Comparison of ENCODE assay signal across 13 mouse cellular contexts in the genomic region with DNA sequence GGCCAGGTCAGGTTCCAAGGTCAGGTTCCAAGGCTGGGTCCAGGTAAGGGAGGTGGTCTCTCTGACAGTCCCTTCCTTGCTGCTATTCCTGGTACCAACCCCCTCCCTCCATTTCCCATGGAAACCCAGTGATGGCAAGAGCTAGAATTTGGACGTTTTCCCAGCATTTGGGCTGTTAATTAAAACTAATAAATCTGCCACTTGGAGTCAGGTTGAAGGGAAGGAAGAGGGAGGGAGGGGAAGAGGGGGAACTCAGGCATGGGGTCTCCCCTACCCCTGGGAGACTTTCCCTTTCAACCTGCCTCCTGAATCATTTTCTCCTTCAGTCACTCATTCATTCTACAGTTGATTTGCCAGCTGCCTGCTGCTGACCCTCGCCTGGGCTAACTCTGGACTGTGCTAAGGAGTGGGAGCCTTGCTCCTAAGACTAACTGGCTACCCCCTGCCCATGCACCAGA.
DNase-seq lines count a peak whose midpoint lies in the region; ATAC-seq and TF ChIP-seq lines count a peak whose summit lies in the region.
"Had no signal": no experiment of that assay in that cellular context is flagged by ENCODE, and none has a peak within 500 bp of the region (broad histone marks: within the 10 kb centered on the region; RNA-seq: fewer than 3 reads in every experiment).

No protein-coding gene starts in this region.

- no peak for TF ChIP-seq CTCF in forebrain, postnatal 0 days (IDR thresholded peaks at IDR 0.05; ENCODE audit: low read depth)

- H3K27ac ChIP-seq in forebrain, embryonic 15.5 days (replicated peaks), result no peak overlapping the region
- no peak overlapping the region for H3K27ac ChIP-seq in forebrain, embryonic 12.5 days
- no peak overlapping the region for H3K27ac ChIP-seq in forebrain, postnatal 0 days (ENCODE audit: low read depth, low read length)
- peak overlapping the region; percentile 35 for H3K27ac ChIP-seq in neural tube, embryonic 13.5 days (replicated peaks)
- H3K27ac ChIP-seq: heart, embryonic 13.5 days; limb, embryonic 15.5 days had no signal

- DNase-seq in layer of hippocampus, postnatal 10 days (ENCODE audit: low spot score in 2 of 2), result peak; percentile 43 to 46
- DNase-seq in layer of hippocampus, adult 8-10 months (ENCODE audit: low spot score in 2 of 2), result no peak
- DNase-seq in forebrain, postnatal 0 days, result peak; percentile 74
- DNase-seq in frontal cortex, postnatal 14 days (ENCODE audit: low spot score in 2 of 2), result no peak
- DNase-seq: adrenal gland, adult 8-10 months; lung, adult 18-20 months; spleen, adult 18-20 months; thymus, postnatal 25 days had no signal

- no peak overlapping the region for H3K9ac ChIP-seq in forebrain, embryonic 15.5 days (replicated peaks)
- no peak overlapping the region for H3K9ac ChIP-seq in forebrain, embryonic 12.5 days
- H3K9ac ChIP-seq in forebrain, postnatal 0 days, result no peak overlapping the region
- no peak overlapping the region for H3K9ac ChIP-seq in neural tube, embryonic 13.5 days
- H3K9ac ChIP-seq: heart, embryonic 13.5 days; limb, embryonic 15.5 days had no signal

- H3K4me2 ChIP-seq in forebrain, embryonic 15.5 days (replicated peaks), result no peak overlapping the region
- H3K4me2 ChIP-seq in forebrain, embryonic 12.5 days, result no peak overlapping the region
- no peak overlapping the region for H3K4me2 ChIP-seq in forebrain, postnatal 0 days (ENCODE audit: low read depth)
- H3K4me2 ChIP-seq in neural tube, embryonic 13.5 days, result no peak overlapping the region
- H3K4me2 ChIP-seq: heart, embryonic 13.5 days; limb, embryonic 15.5 days had no signal

- no peaks in the 10 kb centered on the region for H3K9me3 ChIP-seq in forebrain, embryonic 15.5 days
- no peaks in the 10 kb centered on the region for H3K9me3 ChIP-seq in forebrain, embryonic 12.5 days
- H3K9me3 ChIP-seq in forebrain, postnatal 0 days (ENCODE audit: low read length), result no peaks in the 10 kb centered on the region
- H3K9me3 ChIP-seq in neural tube, embryonic 13.5 days, result no peaks in the 10 kb centered on the region
- H3K9me3 ChIP-seq: heart, embryonic 13.5 days; limb, embryonic 15.5 days had no signal

- H3K36me3 ChIP-seq in forebrain, embryonic 15.5 days, result no peaks in the 10 kb centered on the region
- H3K36me3 ChIP-seq in forebrain, embryonic 12.5 days (replicated peaks), result no peaks in the 10 kb centered on the region
- H3K36me3 ChIP-seq in forebrain, postnatal 0 days (ENCODE audit: insufficient read depth), result no peaks in the 10 kb centered on the region
- H3K36me3 ChIP-seq in neural tube, embryonic 13.5 days, result no peaks in the 10 kb centered on the region
- H3K36me3 ChIP-seq: heart, embryonic 13.5 days; limb, embryonic 15.5 days had no signal

- peaks cover 36% of the 10 kb centered on the region for H3K4me1 ChIP-seq in forebrain, embryonic 15.5 days
- peaks cover 33% of the 10 kb centered on the region for H3K4me1 ChIP-seq in forebrain, embryonic 12.5 days
- H3K4me1 ChIP-seq in forebrain, postnatal 0 days (ENCODE audit: insufficient read depth), result peaks cover 11% of the 10 kb centered on the region; the same call in 1 of the 2 replicates
- peaks cover 78% of the 10 kb centered on the region for H3K4me1 ChIP-seq in neural tube, embryonic 13.5 days (replicated peaks)
- H3K4me1 ChIP-seq: heart, embryonic 13.5 days had no signal

- H3K27me3 ChIP-seq in forebrain, embryonic 15.5 days, result no peaks in the 10 kb centered on the region
- H3K27me3 ChIP-seq in forebrain, embryonic 12.5 days, result peaks cover 40% of the 10 kb centered on the region
- H3K27me3 ChIP-seq in forebrain, postnatal 0 days (ENCODE audit: insufficient read depth, low read length), result peaks cover 4% of the 10 kb centered on the region; the same call in 1 of the 2 replicates
- peaks cover 44% of the 10 kb centered on the region for H3K27me3 ChIP-seq in neural tube, embryonic 13.5 days

- ATAC-seq in forebrain, embryonic 15.5 days (replicated peaks), result peak; percentile 70
- no peak for ATAC-seq in forebrain, embryonic 12.5 days (ENCODE audit: low FRiP score)
- peak; percentile 54; the same call in 1 of the 2 replicates for ATAC-seq in forebrain, postnatal 0 days
- ATAC-seq in neural tube, embryonic 13.5 days (ENCODE audit: low read depth), result peak; percentile 68

- no peak overlapping the region for H3K4me3 ChIP-seq in forebrain, embryonic 15.5 days
- no peak overlapping the region for H3K4me3 ChIP-seq in forebrain, embryonic 12.5 days (replicated peaks)
- H3K4me3 ChIP-seq in forebrain, postnatal 0 days (ENCODE audit: low read depth, low read length), result no peak overlapping the region
- H3K4me3 ChIP-seq in neural tube, embryonic 13.5 days, result no peak overlapping the region
- H3K4me3 ChIP-seq: heart, embryonic 13.5 days; limb, embryonic 15.5 days had no signal

- 12% methylated on average over 2 of the region's 2 CpGs for WGBS in forebrain, embryonic 15.5 days
- 17% methylated on average over 2 of the region's 2 CpGs for WGBS in forebrain, embryonic 12.5 days
- WGBS in forebrain, postnatal 0 days, result 22% methylated on average over 2 of the region's 2 CpGs
- WGBS in neural tube, embryonic 13.5 days, result 2% methylated on average over 2 of the region's 2 CpGs

Comparison
In these comparisons a context has a peak if more than half of its experiments do, and no peak if none do; other contexts are left out.
1. DNase-seq: peak in layer of hippocampus, postnatal 10 days (2 of 2) and forebrain, postnatal 0 days (single experiment); none in layer of hippocampus, adult 8-10 months (0 of 2) and frontal cortex, postnatal 14 days (0 of 2).